Mouse (Mus musculus): ENCODE results near the gene Orc6.
A peak's percentile ranks its signal among the peaks of the same experiment; 100 is the strongest.

The Orc6 gene

GRCm38 (mm10) chr8:85299434-85300077 lies at the start of gene Orc6, which contains the start of gene Vps35:
Gene Orc6, plus strand, starts transcription at chr8:85299632.
Gene Vps35, minus strand, starts transcription at chr8:85299802.
- DNase-seq (ENCODE audit: low spot score), result peak; percentile 90

- DNase-seq (ENCODE audit: low spot score), result no peak
These were observed 12.6 kb upstream of the Orc6 start for GRCm38 (mm10) chr8:85286846-85287245.

GRCm38 (mm10) chr8:85298600-85299433 lies 615 bp upstream of the Orc6 start:
- DNase-seq (ENCODE audit: low spot score), result no peak

- DNase-seq (ENCODE audit: low spot score), result no peak
These were observed 2.5 kb downstream of the Orc6 start for GRCm38 (mm10) chr8:85301941-85302340.

GRCm38 (mm10) chr8:85302931-85303330 lies 3.5 kb downstream of the Orc6 start:
- no peak for DNase-seq (ENCODE audit: low spot score)

GRCm38 (mm10) chr8:85303531-85303930 lies 4.1 kb downstream of the Orc6 start:
- DNase-seq (ENCODE audit: low spot score), result no peak

- no peak for DNase-seq (ENCODE audit: low spot score)
These were observed 9.1 kb downstream of the Orc6 start for GRCm38 (mm10) chr8:85308564-85308963.

- DNase-seq (ENCODE audit: low spot score), result no peak
These were observed 12.3 kb downstream of the Orc6 start for GRCm38 (mm10) chr8:85311743-85312142.

- no peak for DNase-seq (ENCODE audit: low spot score)
These were observed 13.6 kb downstream of the Orc6 start for GRCm38 (mm10) chr8:85313036-85313435.

- no peak for DNase-seq (ENCODE audit: low spot score)
These were observed 19.1 kb downstream of the Orc6 start for GRCm38 (mm10) chr8:85318534-85318933.

GRCm38 (mm10) chr8:85321981-85322380 lies 22.5 kb downstream of the Orc6 start:
- DNase-seq (ENCODE audit: low spot score), result no peak

GRCm38 (mm10) chr8:85323084-85323483 lies 23.7 kb downstream of the Orc6 start:
- DNase-seq (ENCODE audit: low spot score), result no peak

- no peak for DNase-seq (ENCODE audit: low spot score)
These were observed 27.6 kb downstream of the Orc6 start for GRCm38 (mm10) chr8:85327036-85327435.

- no peak for DNase-seq (ENCODE audit: low spot score)
These were observed 30.1 kb downstream of the Orc6 start for GRCm38 (mm10) chr8:85329506-85329905.

GRCm38 (mm10) chr8:85335105-85335504 lies 35.7 kb downstream of the Orc6 start:
- DNase-seq (ENCODE audit: low spot score), result no peak

GRCm38 (mm10) chr8:85336211-85336933 lies 36.9 kb downstream of the Orc6 start:
- no peak for DNase-seq (ENCODE audit: low spot score)

- no peak for DNase-seq (ENCODE audit: low spot score)
These were observed 38.2 kb downstream of the Orc6 start for GRCm38 (mm10) chr8:85337681-85338080.

- no peak for DNase-seq (ENCODE audit: low spot score)
These were observed 40.6 kb downstream of the Orc6 start for GRCm38 (mm10) chr8:85339871-85340573.

- no peak for DNase-seq (ENCODE audit: low spot score)
These were observed 53.9 kb downstream of the Orc6 start for GRCm38 (mm10) chr8:85353287-85353686.
